Mouse (Mus musculus): ENCODE measurements around the gene Fat3. TPM values are rescaled to one million over a fixed set of nuclear protein-coding genes. Genes with fewer than 3 reads are reported as not detected.
A peak's percentile ranks its signal among the peaks of the same experiment; 100 is the strongest.

Fat3 gene
- polyA plus RNA-seq, 1 experiment from 2014 or later: 2.3 TPM

DNA sequence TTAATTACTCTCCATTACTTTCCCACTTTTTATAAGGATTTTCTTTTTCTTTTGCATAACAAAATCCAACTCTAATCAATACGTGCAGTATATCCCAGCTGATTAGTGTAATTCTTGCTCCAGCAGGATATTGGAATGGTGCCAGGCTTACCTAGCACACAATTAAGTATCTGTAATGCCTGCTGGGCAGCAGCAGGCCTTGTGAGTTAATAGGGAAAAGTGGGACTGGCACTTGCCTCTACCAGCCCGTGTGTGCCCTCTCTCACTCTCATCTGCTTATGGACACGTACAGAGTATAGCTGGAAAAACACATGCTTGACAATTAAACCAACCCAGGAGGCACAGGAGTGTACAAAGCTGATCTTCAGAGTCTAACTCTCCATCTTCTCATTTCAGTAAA is 11.4 kb downstream of the Fat3 start:
- Histone ChIP-seq H3K4me3 (no peak overlapping the region), H3K27me3 (ENCODE audit: low read depth, poor library complexity, severe bottlenecking) (no peaks in the 10 kb centered on the region), H3K9me3 (replicated peaks) (no peaks in the 10 kb centered on the region), H3K27ac (no peak overlapping the region), H3K36me3 (no peaks in the 10 kb centered on the region), H3K4me1 (no peaks in the 10 kb centered on the region)
- no peak for DNase-seq (ENCODE audit: low spot score)
- WGBS: 81% methylated on average over 3 of the region's 3 CpGs

DNA sequence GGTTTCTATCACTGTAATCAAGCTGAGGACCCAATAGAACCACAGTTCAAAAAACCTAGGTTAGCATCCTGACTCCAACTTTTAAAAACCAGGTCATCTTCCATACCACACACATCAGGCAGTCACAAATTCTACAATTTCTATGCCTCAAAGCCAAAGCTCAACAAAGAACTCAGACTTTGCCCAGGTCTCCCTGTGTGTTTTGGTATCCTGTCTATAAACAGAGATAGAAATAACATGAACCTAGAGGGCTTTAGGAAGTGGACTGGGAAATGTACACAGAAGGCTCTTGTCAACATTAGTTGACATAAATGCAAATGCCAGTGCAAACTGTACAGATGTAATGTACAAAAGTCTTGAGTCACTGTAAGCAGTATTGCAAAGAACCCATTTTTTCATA is 13.5 kb downstream of the Fat3 start:
- H3K36me3 ChIP-seq: no peaks in the 10 kb centered on the region
- DNase-seq (ENCODE audit: low spot score): no peak
- no peaks in the 10 kb centered on the region for H3K27me3 ChIP-seq (ENCODE audit: low read depth, poor library complexity, severe bottlenecking)
- H3K4me3 ChIP-seq: no peak overlapping the region
- no peaks in the 10 kb centered on the region for H3K4me1 ChIP-seq
- no peaks in the 10 kb centered on the region for H3K9me3 ChIP-seq (replicated peaks)
- no peak overlapping the region for H3K27ac ChIP-seq

DNA sequence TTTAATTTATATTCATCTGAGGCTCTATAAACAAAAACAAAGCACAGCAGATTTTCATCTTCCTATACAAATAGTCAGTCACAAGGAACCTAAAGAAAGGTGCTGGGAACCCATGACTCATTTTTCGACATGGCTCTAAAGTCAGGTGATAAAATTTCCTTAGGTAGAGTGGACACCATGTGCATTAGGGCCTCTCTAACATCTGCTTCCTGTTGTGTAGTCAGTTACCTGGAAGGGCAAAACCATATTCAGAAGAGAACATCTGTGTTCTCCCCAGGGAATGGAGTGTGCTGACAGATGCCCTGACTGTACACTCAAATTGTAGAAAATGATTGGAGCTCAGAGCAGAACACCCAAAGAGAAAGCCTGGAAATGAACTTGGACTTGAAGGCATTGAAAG is 14.9 kb downstream of the Fat3 start:
- Histone ChIP-seq H3K9me3 (replicated peaks) (no peaks in the 10 kb centered on the region), H3K4me1 (no peaks in the 10 kb centered on the region), H3K36me3 (no peaks in the 10 kb centered on the region), H3K4me3 (no peak overlapping the region), H3K27me3 (ENCODE audit: low read depth, poor library complexity, severe bottlenecking) (no peaks in the 10 kb centered on the region), H3K27ac (no peak overlapping the region)
- WGBS: 88% methylated on average over 1 of the region's 1 CpGs
- no peak for DNase-seq (ENCODE audit: low spot score)

DNA sequence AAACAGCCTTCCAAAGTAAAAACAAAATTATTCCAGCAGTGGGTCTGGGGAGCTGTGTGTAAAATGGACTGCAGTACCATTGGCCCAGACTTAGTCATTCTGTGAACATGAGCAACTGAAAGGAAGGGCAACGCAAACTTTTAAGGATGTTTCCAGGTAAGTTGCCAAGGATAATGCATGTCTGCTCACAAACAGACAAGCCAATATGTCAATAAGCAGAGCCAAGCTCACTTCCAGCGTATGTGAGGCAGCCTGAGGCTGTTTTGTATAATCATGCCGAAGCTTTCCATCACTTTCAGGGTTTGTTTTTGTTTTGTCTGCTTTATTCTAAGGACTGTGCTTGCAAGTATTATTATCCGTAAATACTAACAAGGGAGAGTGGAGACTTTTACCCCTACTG is 15.9 kb downstream of the Fat3 start:
- Histone ChIP-seq H3K4me3 (no peak overlapping the region), H3K27me3 (ENCODE audit: low read depth, poor library complexity, severe bottlenecking) (no peaks in the 10 kb centered on the region), H3K4me1 (no peaks in the 10 kb centered on the region), H3K9me3 (replicated peaks) (no peaks in the 10 kb centered on the region), H3K36me3 (no peaks in the 10 kb centered on the region), H3K27ac (no peak overlapping the region)
- 52% methylated on average over 4 of the region's 4 CpGs for WGBS
- no peak for DNase-seq (ENCODE audit: low spot score)

DNA sequence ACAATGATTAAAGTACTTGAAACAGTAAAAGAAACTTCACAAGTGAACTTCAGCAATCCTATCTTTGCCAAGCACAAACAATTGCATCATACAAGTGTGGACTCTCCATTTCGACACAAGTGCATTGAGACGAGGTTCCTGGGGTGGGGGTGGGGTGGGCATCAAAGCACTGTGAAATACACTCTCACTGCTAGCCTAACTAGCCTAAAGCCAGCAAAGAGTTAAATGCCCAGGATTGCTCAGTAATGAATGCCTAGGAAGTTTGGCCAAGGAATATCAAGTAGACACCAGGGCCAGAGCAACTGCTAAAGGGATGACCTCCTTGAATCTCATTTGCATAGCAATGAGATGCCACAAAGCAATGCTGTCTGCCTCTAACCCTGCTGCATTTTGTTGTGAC is 16.3 kb downstream of the Fat3 start:
- Histone ChIP-seq H3K9me3 (replicated peaks) (no peaks in the 10 kb centered on the region), H3K36me3 (no peaks in the 10 kb centered on the region), H3K4me1 (no peaks in the 10 kb centered on the region), H3K27me3 (ENCODE audit: low read depth, poor library complexity, severe bottlenecking) (no peaks in the 10 kb centered on the region), H3K4me3 (no peak overlapping the region), H3K27ac (no peak overlapping the region)
- no peak for DNase-seq (ENCODE audit: low spot score)
- WGBS: 53% methylated on average over 2 of the region's 2 CpGs

DNA sequence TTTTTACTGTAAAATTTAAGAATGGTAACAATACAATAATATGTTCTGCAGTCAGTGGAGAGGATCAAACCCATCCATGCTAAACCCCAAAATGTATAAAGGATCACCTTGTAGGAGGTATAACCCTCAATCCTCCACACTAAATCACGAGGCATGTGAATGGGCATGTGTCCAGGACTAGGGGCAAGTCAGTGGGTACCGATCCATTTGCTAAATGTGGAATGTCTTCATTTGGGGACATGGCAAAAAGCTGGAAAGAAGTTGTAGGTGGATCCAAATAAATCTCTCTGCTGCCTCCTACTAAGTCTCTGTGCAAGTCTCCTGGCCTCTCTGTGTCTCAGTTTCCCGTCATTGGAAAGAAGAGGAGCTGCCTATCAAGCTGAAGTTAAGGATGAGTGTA is 39.6 kb downstream of the Fat3 start:
- Histone ChIP-seq H3K27me3 (ENCODE audit: low read depth, poor library complexity, severe bottlenecking) (no peaks in the 10 kb centered on the region), H3K9me3 (replicated peaks) (no peaks in the 10 kb centered on the region), H3K36me3 (no peaks in the 10 kb centered on the region), H3K4me3 (no peak overlapping the region), H3K4me1 (peaks cover 19% of the 10 kb centered on the region), H3K27ac (no peak overlapping the region)
- WGBS: 88% methylated on average over 3 of the region's 3 CpGs
- DNase-seq (ENCODE audit: low spot score): no peak

DNA sequence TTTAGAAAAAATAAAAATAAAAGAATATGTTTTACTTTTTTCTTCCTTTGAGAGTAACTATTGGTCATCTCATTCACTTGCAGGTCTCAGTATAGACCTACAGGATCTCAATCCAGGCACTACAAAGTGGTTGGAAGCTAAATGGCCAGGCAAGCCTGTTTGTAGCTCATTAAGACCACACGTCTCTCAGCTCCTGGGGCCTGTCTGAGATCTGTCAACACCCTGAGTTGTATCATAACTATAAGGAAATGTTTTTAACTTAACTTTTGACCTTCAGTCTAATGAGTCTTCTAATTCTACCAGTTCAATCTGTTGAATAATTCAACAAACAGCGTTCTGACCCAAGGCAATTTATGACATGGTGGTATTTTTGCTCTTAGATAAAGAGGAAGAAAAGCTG is 40.5 kb downstream of the Fat3 start:
- H3K4me1 ChIP-seq: peaks cover 19% of the 10 kb centered on the region
- no peak overlapping the region for H3K4me3 ChIP-seq
- H3K36me3 ChIP-seq: no peaks in the 10 kb centered on the region
- no peaks in the 10 kb centered on the region for H3K27me3 ChIP-seq (ENCODE audit: low read depth, poor library complexity, severe bottlenecking)
- WGBS: 38% methylated on average over 2 of the region's 2 CpGs
- no peaks in the 10 kb centered on the region for H3K9me3 ChIP-seq (replicated peaks)
- DNase-seq (ENCODE audit: low spot score): peak; percentile 34
- no peak overlapping the region for H3K27ac ChIP-seq

DNA sequence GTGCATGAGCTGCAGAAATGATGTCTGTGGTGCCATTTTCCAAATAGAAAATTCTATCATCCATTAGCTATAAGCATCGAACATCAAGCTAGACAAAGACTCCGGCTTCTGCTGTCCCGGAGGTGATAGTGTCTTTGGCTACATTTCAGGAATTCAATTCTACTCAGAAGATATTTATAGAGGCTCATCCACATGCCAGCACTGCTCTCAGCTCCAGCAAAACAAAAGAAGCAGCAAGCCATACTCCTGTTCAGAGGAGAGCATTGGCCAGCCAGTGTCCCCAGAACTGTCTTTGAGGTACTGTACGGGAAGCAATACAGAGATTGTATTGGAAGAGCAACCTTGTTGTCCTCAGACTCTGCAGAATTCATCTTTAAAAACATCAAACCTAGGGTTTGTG is 59.2 kb downstream of the Fat3 start:
- no peak overlapping the region for H3K4me3 ChIP-seq
- H3K27ac ChIP-seq: no peak overlapping the region
- DNase-seq (ENCODE audit: low spot score): no peak
- 98% methylated on average over 4 of the region's 4 CpGs for WGBS
- no peaks in the 10 kb centered on the region for H3K36me3 ChIP-seq
- no peaks in the 10 kb centered on the region for H3K9me3 ChIP-seq (replicated peaks)
- H3K4me1 ChIP-seq: no peaks in the 10 kb centered on the region; the same call in 1 of the 2 replicates
- H3K27me3 ChIP-seq (ENCODE audit: low read depth, poor library complexity, severe bottlenecking): no peaks in the 10 kb centered on the region

DNA sequence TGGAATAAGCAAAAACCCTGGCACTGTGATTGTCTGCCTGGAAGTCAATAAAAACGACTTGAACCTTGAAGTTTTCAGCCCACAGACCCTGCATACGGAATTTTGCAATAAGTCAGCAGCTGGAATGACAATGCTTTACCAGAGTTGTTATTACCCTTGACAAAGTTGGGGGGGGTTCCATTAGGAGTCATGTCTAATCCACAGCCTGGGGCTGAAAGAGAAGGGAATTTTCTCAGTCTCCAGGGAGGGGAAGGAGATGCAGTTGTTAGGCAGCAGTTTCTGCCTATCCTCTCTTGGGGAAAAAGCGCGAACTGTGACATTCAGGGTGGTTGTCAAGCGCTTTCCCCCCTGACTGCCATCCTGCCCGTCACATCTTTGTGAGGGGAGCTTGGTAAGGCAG is 60.4 kb downstream of the Fat3 start:
- no peak for DNase-seq (ENCODE audit: low spot score)
- Histone ChIP-seq H3K9me3 (replicated peaks) (no peaks in the 10 kb centered on the region), H3K4me1 (no peaks in the 10 kb centered on the region; the same call in 1 of the 2 replicates), H3K36me3 (no peaks in the 10 kb centered on the region), H3K27ac (no peak overlapping the region), H3K27me3 (ENCODE audit: low read depth, poor library complexity, severe bottlenecking) (no peaks in the 10 kb centered on the region), H3K4me3 (no peak overlapping the region)
- WGBS: 68% methylated on average over 6 of the region's 6 CpGs

DNA sequence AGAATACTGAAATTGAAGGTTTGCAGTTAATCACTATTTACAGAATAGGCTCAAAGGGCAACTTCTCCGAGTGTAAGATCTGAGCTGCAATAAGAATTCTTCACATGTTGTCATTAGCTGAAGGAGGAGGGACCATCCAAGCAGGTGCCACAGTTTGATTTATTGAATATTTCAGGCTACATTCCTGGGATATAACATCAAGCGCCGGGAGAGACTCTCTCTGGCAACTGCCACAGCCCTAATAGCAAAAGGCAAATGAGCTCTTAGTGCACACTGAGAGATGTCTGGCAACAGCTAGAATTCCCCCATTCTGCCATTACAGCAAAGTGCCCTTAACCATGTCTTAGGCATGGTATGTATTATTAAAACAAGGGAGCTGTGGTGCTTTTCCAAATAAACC is 61.1 kb downstream of the Fat3 start:
- Histone ChIP-seq H3K9me3 (replicated peaks) (no peaks in the 10 kb centered on the region), H3K27ac (no peak overlapping the region), H3K4me3 (no peak overlapping the region), H3K27me3 (ENCODE audit: low read depth, poor library complexity, severe bottlenecking) (no peaks in the 10 kb centered on the region), H3K4me1 (no peaks in the 10 kb centered on the region; the same call in 1 of the 2 replicates), H3K36me3 (no peaks in the 10 kb centered on the region)
- DNase-seq (ENCODE audit: low spot score): no peak
- WGBS: 70% methylated on average over 3 of the region's 3 CpGs

DNA sequence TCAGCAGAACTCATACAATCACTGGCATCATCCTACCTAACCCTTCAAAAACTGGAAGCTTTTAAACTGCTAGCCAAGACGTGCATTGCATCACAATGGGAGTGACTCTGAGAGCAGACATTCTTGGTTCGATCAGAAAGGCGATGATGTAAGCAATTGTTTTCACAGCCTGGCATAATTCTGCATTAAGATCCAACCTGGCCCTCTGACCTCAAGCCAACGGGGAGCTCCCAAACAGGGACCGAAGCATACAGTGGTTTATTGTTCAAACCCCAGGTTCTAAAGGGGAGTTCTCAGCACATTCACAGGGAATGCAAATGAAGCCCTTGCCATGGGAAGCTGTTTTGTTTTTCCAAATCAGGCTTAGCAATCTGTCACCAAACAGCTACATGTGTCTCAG is 63.3 kb downstream of the Fat3 start:
- Histone ChIP-seq H3K36me3 (no peaks in the 10 kb centered on the region), H3K4me1 (no peaks in the 10 kb centered on the region; the same call in 1 of the 2 replicates), H3K9me3 (replicated peaks) (no peaks in the 10 kb centered on the region), H3K27me3 (ENCODE audit: low read depth, poor library complexity, severe bottlenecking) (no peaks in the 10 kb centered on the region), H3K4me3 (no peak overlapping the region), H3K27ac (no peak overlapping the region)
- WGBS: 41% methylated on average over 5 of the region's 5 CpGs
- DNase-seq (ENCODE audit: low spot score): no peak

DNA sequence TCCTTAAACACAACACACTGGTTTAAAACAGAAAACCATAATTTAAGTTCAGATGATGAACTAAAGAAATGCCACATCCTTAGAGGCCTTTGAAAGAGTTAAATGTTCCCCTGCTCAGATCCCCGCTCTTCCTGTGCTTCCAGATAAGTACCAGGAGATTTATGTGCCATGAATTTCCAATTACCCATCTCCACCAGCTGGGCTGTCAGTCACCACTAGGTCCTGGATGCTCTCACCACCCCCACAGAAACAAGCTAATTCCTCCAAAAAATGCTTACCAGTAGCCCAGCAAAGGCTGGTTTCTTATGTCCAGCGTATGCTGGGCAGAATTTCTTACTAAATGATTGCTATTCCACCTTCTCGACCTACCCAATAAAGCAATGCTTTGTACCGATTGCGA is 72.5 kb downstream of the Fat3 start:
- Histone ChIP-seq H3K4me1 (no peaks in the 10 kb centered on the region), H3K9me3 (replicated peaks) (no peaks in the 10 kb centered on the region), H3K27me3 (ENCODE audit: low read depth, poor library complexity, severe bottlenecking) (no peaks in the 10 kb centered on the region), H3K27ac (no peak overlapping the region), H3K4me3 (no peak overlapping the region), H3K36me3 (no peaks in the 10 kb centered on the region)
- DNase-seq (ENCODE audit: low spot score): no peak
- WGBS: 73% methylated on average over 5 of the region's 5 CpGs

DNA sequence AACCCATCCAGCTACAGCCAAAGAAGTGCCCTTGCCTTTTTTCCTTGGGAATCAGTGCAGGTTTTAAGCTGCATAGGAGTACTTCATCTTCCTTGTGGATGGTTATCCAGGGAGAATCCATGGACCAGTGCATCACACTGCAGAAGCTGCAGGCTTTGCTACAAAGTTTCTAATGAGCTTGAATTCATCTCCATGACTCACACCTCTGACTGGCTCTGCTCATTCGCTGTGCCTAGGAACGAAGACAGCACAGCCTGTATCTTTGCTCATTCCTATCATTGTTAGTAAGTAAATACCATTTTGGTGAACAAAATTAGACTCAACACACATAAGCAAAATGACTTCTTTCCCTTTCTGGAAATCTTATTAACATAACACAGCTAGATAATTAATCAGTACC is 78.4 kb downstream of the Fat3 start:
- WGBS: 89% methylated on average over 2 of the region's 2 CpGs
- Histone ChIP-seq H3K27me3 (ENCODE audit: low read depth, poor library complexity, severe bottlenecking) (no peaks in the 10 kb centered on the region), H3K27ac (no peak overlapping the region), H3K4me1 (peaks cover 28% of the 10 kb centered on the region), H3K36me3 (no peaks in the 10 kb centered on the region), H3K9me3 (replicated peaks) (no peaks in the 10 kb centered on the region), H3K4me3 (no peak overlapping the region)
- no peak for DNase-seq (ENCODE audit: low spot score)

DNA sequence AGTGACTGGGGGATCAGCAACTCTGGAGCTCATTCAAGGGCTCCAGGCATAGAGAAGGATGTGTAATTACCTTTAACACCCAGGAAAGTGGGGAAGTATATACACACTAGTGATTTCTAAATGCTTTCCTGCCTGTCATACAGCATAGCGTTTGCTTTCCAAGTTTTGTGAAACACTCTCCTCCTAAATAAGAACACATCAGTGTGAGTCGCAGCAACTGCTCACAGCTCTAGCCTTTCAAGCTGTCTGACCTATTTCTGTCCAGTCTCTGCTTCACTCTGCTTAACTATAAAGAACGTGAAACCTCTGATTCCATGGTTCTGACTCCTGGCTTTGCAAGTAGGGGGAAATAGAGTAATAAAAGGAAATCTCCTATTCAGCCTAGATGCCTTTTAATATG is 98.3 kb downstream of the Fat3 start:
- Histone ChIP-seq H3K4me1 (no peaks in the 10 kb centered on the region), H3K4me3 (no peak overlapping the region), H3K27me3 (ENCODE audit: low read depth, poor library complexity, severe bottlenecking) (no peaks in the 10 kb centered on the region), H3K9me3 (replicated peaks) (no peaks in the 10 kb centered on the region), H3K27ac (no peak overlapping the region), H3K36me3 (no peaks in the 10 kb centered on the region)
- 87% methylated on average over 3 of the region's 3 CpGs for WGBS
- DNase-seq (ENCODE audit: low spot score): no peak
